Mouse (Mus musculus) liver, adult 2 months (tissue): Measurements from ENCODE around the gene Gm6583.

Source experiments
- CTCF ChIP-seq: fragments of 200-500 bp; IDR thresholded peaks from 2 replicates; pipeline ENCODE4 v1.5.1; 2011; ENCODE audit warnings: low read depth, low read length, control low read depth
- POLR2A ChIP-seq: fragments of 200-500 bp; IDR thresholded peaks from 2 replicates; pipeline ENCODE4 v1.6.1; 2011; ENCODE audit warnings: low read length, control low read depth; ENCODE audit not compliant: insufficient read depth; ENCODE audit errors: extremely low read depth

- no peak for TF ChIP-seq POLR2A
- no peak for TF ChIP-seq CTCF
Observed at GRCm38 (mm10) chr5:112349169-112349568, 6.7 kb downstream of the Gm6583 start.
